Comparison of ENCODE assay signal across 22 mouse cellular contexts in the genomic region with DNA sequence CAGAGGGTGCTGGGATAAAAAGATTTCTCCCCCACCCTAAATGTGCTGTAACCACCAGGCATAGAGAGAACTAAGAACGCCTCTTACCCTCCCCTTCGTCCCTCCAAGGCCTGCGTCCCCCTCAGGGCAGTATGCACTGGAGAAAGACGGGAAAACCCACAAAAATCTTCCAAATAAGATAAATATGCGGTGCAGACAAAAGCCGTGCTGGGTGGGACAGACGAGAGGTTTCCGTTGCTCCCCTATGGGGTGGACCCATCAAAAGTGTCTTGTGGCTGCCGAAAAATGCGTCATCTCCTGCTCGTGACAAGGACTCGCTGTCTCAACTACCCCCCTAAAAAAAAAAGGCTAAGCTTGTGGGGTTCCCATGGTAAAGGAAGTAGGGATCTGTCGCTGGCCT. TPM values are rescaled to one million over a fixed set of nuclear protein-coding genes. Genes with fewer than 3 reads are reported as not detected.
DNase-seq lines count a peak whose midpoint lies in the region; ATAC-seq and TF ChIP-seq lines count a peak whose summit lies in the region.
"Had no signal": no experiment of that assay in that cellular context is flagged by ENCODE, and none has a peak within 500 bp of the region (broad histone marks: within the 10 kb centered on the region; RNA-seq: fewer than 3 reads in every experiment).

No protein-coding gene starts in this region.

- no peak for DNase-seq in forebrain, embryonic 10.5 days (ENCODE audit: extremely low spot score, low spot score)
- DNase-seq in forebrain, postnatal 0 days: no peak
- DNase-seq in CH12.LX (ENCODE audit: extremely low read depth): no peak
- DNase-seq in hindbrain, embryonic 14.5 days (ENCODE audit: low spot score): no peak
- DNase-seq in gastrocnemius, postnatal 4 days (ENCODE audit: low spot score in 2 of 2): no peak
- no peak for DNase-seq in left cerebral cortex, postnatal 25 days (ENCODE audit: low spot score in 2 of 2)
- DNase-seq: adrenal gland, postnatal 10 days; cerebellum, adult 18-20 months; cerebellum, postnatal 14 days; gastrocnemius, postnatal 25 days; heart, adult 2 months; kidney, adult 11 months; kidney, postnatal 4 days; left cerebral cortex, postnatal 4 days; right cerebral cortex, postnatal 25 days; spleen, adult 18-20 months had no signal

- dilution Hi-C loops in CH12.LX (cut with MboI; ENCODE audit: extremely low pct_ligation_motif_present, extremely low pct_unique_long_range_greater_than_20kb, low sequenced_read_pairs): no loop called here

- H3K4me1 ChIP-seq in forebrain, embryonic 10.5 days: peaks cover 24% of the 10 kb centered on the region
- H3K4me1 ChIP-seq in forebrain, postnatal 0 days (ENCODE audit: insufficient read depth): no peaks in the 10 kb centered on the region
- H3K4me1 ChIP-seq in hindbrain, embryonic 12.5 days: peaks cover 15% of the 10 kb centered on the region
- no peaks in the 10 kb centered on the region; the same call in 1 of the 2 replicates for H3K4me1 ChIP-seq in hindbrain, embryonic 16.5 days (ENCODE audit: control insufficient read depth, insufficient read depth, low read depth, low read length)
- peaks cover 11 to 28% of the 10 kb centered on the region in 2 experiments for H3K4me1 ChIP-seq in CH12.LX (ENCODE audit: control insufficient read depth in 1 of 2, insufficient read depth in 2 of 2)
- H3K4me1 ChIP-seq in hindbrain, embryonic 14.5 days (replicated peaks; ENCODE audit: control insufficient read depth, insufficient read depth, low read length): 0 out of 2 replicates have a peak, but pooled peaks cover 3% of the 10 kb centered on the region

- no peaks in the 10 kb centered on the region for H3K9me3 ChIP-seq in forebrain, embryonic 10.5 days
- H3K9me3 ChIP-seq in forebrain, postnatal 0 days (ENCODE audit: low read length): no peaks in the 10 kb centered on the region
- no peaks in the 10 kb centered on the region for H3K9me3 ChIP-seq in hindbrain, embryonic 12.5 days (replicated peaks)
- no peaks in the 10 kb centered on the region for H3K9me3 ChIP-seq in hindbrain, embryonic 16.5 days (ENCODE audit: control insufficient read depth, low read length)
- peaks cover 12% of the 10 kb centered on the region for H3K9me3 ChIP-seq in CH12.LX (replicated peaks; ENCODE audit: low read length)
- no peaks in the 10 kb centered on the region for H3K9me3 ChIP-seq in hindbrain, embryonic 14.5 days (ENCODE audit: control insufficient read depth, low read length)

- 59% methylated on average over 13 of the region's 13 CpGs for WGBS in forebrain, embryonic 10.5 days
- WGBS in forebrain, postnatal 0 days: 62% methylated on average over 13 of the region's 13 CpGs
- WGBS in hindbrain, embryonic 12.5 days: 31% methylated on average over 13 of the region's 13 CpGs
- WGBS in hindbrain, embryonic 16.5 days: 30% methylated on average over 13 of the region's 13 CpGs
- 26% methylated on average over 13 of the region's 13 CpGs for WGBS in hindbrain, embryonic 14.5 days

- H3K4me3 ChIP-seq in forebrain, embryonic 10.5 days: no peak overlapping the region
- no peak overlapping the region for H3K4me3 ChIP-seq in forebrain, postnatal 0 days (ENCODE audit: low read depth, low read length)
- no peak overlapping the region for H3K4me3 ChIP-seq in hindbrain, embryonic 12.5 days
- H3K4me3 ChIP-seq in hindbrain, embryonic 16.5 days (ENCODE audit: low read length): no peak overlapping the region
- H3K4me3 ChIP-seq in CH12.LX (replicated peaks in 1 of 3; ENCODE audit: low read depth in 2 of 3, low read length in 2 of 3, poor library complexity in 1 of 3): no peak overlapping the region
- H3K4me3 ChIP-seq in hindbrain, embryonic 14.5 days (replicated peaks; ENCODE audit: low read length): no peak overlapping the region
- H3K4me3 ChIP-seq: heart, adult 2 months; left cerebral cortex, adult 2 months had no signal

- intact Hi-C loops in left cerebral cortex, postnatal 25 days (cut with DNase I): no loop called here

- ATAC-seq in forebrain, postnatal 0 days: no peak
- ATAC-seq in hindbrain, embryonic 12.5 days (ENCODE audit: low FRiP score): no peak; the same call in 1 of the 2 replicates
- no peak for ATAC-seq in hindbrain, embryonic 16.5 days
- no peak for ATAC-seq in hindbrain, embryonic 14.5 days (ENCODE audit: low FRiP score)
- ATAC-seq: lung, postnatal 0 days had no signal

- TF ChIP-seq RAD21 in CH12.LX (IDR thresholded peaks at IDR 0.05; ENCODE audit: low read depth, low read length): no peak

- no peaks in the 10 kb centered on the region for H3K36me3 ChIP-seq in forebrain, embryonic 10.5 days (replicated peaks)
- H3K36me3 ChIP-seq in forebrain, postnatal 0 days (ENCODE audit: insufficient read depth): no peaks in the 10 kb centered on the region
- no peaks in the 10 kb centered on the region for H3K36me3 ChIP-seq in hindbrain, embryonic 12.5 days
- H3K36me3 ChIP-seq in hindbrain, embryonic 16.5 days (ENCODE audit: control insufficient read depth, insufficient read depth, low read length): no peaks in the 10 kb centered on the region
- no peaks in the 10 kb centered on the region for H3K36me3 ChIP-seq in CH12.LX (replicated peaks in 1 of 2; ENCODE audit: control insufficient read depth in 1 of 2, insufficient read depth in 1 of 2, low read length in 1 of 2)
- no peaks in the 10 kb centered on the region for H3K36me3 ChIP-seq in hindbrain, embryonic 14.5 days (replicated peaks; ENCODE audit: control insufficient read depth, insufficient read depth)

- no peak overlapping the region for H3K9ac ChIP-seq in forebrain, postnatal 0 days
- peak overlapping the region; percentile 38; the same call in 1 of the 2 replicates for H3K9ac ChIP-seq in hindbrain, embryonic 12.5 days
- H3K9ac ChIP-seq in hindbrain, embryonic 16.5 days (ENCODE audit: low read depth, low read length): no peak overlapping the region
- no peak overlapping the region for H3K9ac ChIP-seq in CH12.LX (ENCODE audit: insufficient read depth, low read depth)
- H3K9ac ChIP-seq in hindbrain, embryonic 14.5 days: 0 out of 2 replicates have a peak overlapping the region, but pooled peaks have one; percentile 25

- TF ChIP-seq POLR2A in CH12.LX (IDR thresholded peaks at IDR 0.05; ENCODE audit: low read depth, low read length): no peak

- no peak for TF ChIP-seq CTCF in forebrain, postnatal 0 days (IDR thresholded peaks at IDR 0.05; ENCODE audit: low read depth)
- TF ChIP-seq CTCF in CH12.LX (conservative IDR thresholded peaks at IDR 0.05 in 1 of 2, IDR thresholded peaks at IDR 0.05 in 1 of 2; ENCODE audit: low read depth in 2 of 2, low read length in 2 of 2): no peak

- peaks cover 7% of the 10 kb centered on the region; the same call in 1 of the 2 replicates for H3K27me3 ChIP-seq in forebrain, embryonic 10.5 days (ENCODE audit: poor library complexity, severe bottlenecking)
- H3K27me3 ChIP-seq in forebrain, postnatal 0 days (ENCODE audit: insufficient read depth, low read length): no peaks in the 10 kb centered on the region
- no peaks in the 10 kb centered on the region for H3K27me3 ChIP-seq in hindbrain, embryonic 12.5 days
- no peaks in the 10 kb centered on the region for H3K27me3 ChIP-seq in hindbrain, embryonic 16.5 days (replicated peaks; ENCODE audit: control insufficient read depth, insufficient read depth, low read length)
- peaks cover 54% of the 10 kb centered on the region for H3K27me3 ChIP-seq in CH12.LX (replicated peaks)
- no peaks in the 10 kb centered on the region for H3K27me3 ChIP-seq in hindbrain, embryonic 14.5 days (ENCODE audit: control insufficient read depth, insufficient read depth, low read length)

- no peak overlapping the region for H3K4me2 ChIP-seq in forebrain, postnatal 0 days (ENCODE audit: low read depth)
- H3K4me2 ChIP-seq in hindbrain, embryonic 12.5 days (replicated peaks): peak overlapping the region; percentile 30; the same call in 1 of the 2 replicates
- no peak overlapping the region for H3K4me2 ChIP-seq in hindbrain, embryonic 16.5 days (ENCODE audit: low read length)
- no peak overlapping the region for H3K4me2 ChIP-seq in CH12.LX (ENCODE audit: insufficient read depth, low read depth, poor library complexity, severe bottlenecking)
- H3K4me2 ChIP-seq in hindbrain, embryonic 14.5 days (replicated peaks): no peak overlapping the region

- TF ChIP-seq EP300 in CH12.LX (IDR thresholded peaks at IDR 0.05; ENCODE audit: low read length): no peak

- in situ Hi-C loops in CH12.LX (cut with MboI; ENCODE audit: low pct_ligation_motif_present, low pct_unique_long_range_greater_than_20kb, low sequenced_read_pairs): no loop called here

- peak overlapping the region; percentile 81 for H3K27ac ChIP-seq in forebrain, embryonic 10.5 days
- no peak overlapping the region for H3K27ac ChIP-seq in forebrain, postnatal 0 days (ENCODE audit: low read depth, low read length)
- H3K27ac ChIP-seq in hindbrain, embryonic 12.5 days: no peak overlapping the region
- no peak overlapping the region for H3K27ac ChIP-seq in hindbrain, embryonic 16.5 days (ENCODE audit: low read depth, low read length)
- H3K27ac ChIP-seq in CH12.LX (ENCODE audit: insufficient read depth, low read depth): no peak overlapping the region
- H3K27ac ChIP-seq in hindbrain, embryonic 14.5 days: no peak overlapping the region
- H3K27ac ChIP-seq: heart, adult 2 months; left cerebral cortex, adult 2 months; macrophage had no signal

- H3K79me2 ChIP-seq in CH12.LX (replicated peaks; ENCODE audit: control insufficient read depth, extremely low read depth, insufficient read depth, poor library complexity, severe bottlenecking): no peaks in the 10 kb centered on the region

RNA-seq across cellular contexts. Expression of a gene that starts 19.0 kb away (rescaled TPM):
- 11.5 and 13.9 TPM in 2 replicates for polyA plus RNA-seq in forebrain, embryonic 10.5 days (2016; fragmentation: Nextera tagmentation; extraction: Ambion mirVana)
- 16.3 and 16.7 TPM in 2 replicates for total RNA-seq in forebrain, postnatal 0 days (2014; rRNA removed)
- 3.1 and 3.2 TPM in 2 replicates for polyA plus RNA-seq in forebrain, postnatal 0 days (2015; fragmentation: Nextera tagmentation; extraction: Ambion mirVana)
- 11.1 and 12.4 TPM in 2 replicates for polyA plus RNA-seq in hindbrain, embryonic 12.5 days (2016; fragmentation: Nextera tagmentation; extraction: Ambion mirVana)
- 3.0 and 3.6 TPM in 2 replicates for polyA plus RNA-seq in hindbrain, embryonic 16.5 days (2015; fragmentation: Nextera tagmentation; extraction: Ambion mirVana)
- 0.08 and 0.50 TPM in 2 replicates for total RNA-seq in CH12.LX (2012; rRNA removed)
- not detected in 2 replicates for total RNA-seq in CH12.LX (2014; rRNA removed)
- 0.10 and 0.19 TPM in 2 replicates for polyA plus RNA-seq in CH12.LX (2012; ENCODE audit: insufficient read length, low read depth)
- polyA plus RNA-seq in hindbrain, embryonic 14.5 days (2014; fragmentation: Nextera tagmentation; extraction: Ambion mirVana): 4.7 and 6.6 TPM in 2 replicates
- 1 to 10 TPM; 1.6 to 2.4 TPM for total RNA-seq in gastrocnemius, postnatal 4 days (2021)
- total RNA-seq in left cerebral cortex, postnatal 25 days (2021): 1 to 10 TPM; 1.1 to 5.5 TPM
- total RNA-seq: liver, adult 2 months had no signal

RNA-seq across cellular contexts. Expression of a gene that starts 42.5 kb away (rescaled TPM):
- 0.68 and 0.85 TPM in 2 replicates for polyA plus RNA-seq in forebrain, embryonic 10.5 days (2016; fragmentation: Nextera tagmentation; extraction: Ambion mirVana)
- 4.3 and 7.2 TPM in 2 replicates for total RNA-seq in forebrain, postnatal 0 days (2014; rRNA removed)
- polyA plus RNA-seq in forebrain, postnatal 0 days (2015; fragmentation: Nextera tagmentation; extraction: Ambion mirVana): 1.7 and 2.9 TPM in 2 replicates
- 1.9 and 2.6 TPM in 2 replicates for polyA plus RNA-seq in hindbrain, embryonic 12.5 days (2016; fragmentation: Nextera tagmentation; extraction: Ambion mirVana)
- polyA plus RNA-seq in hindbrain, embryonic 16.5 days (2015; fragmentation: Nextera tagmentation; extraction: Ambion mirVana): 1.4 and 1.6 TPM in 2 replicates
- not detected in 2 replicates for total RNA-seq in CH12.LX (2012; rRNA removed)
- not detected in 2 replicates for total RNA-seq in CH12.LX (2014; rRNA removed)
- polyA plus RNA-seq in CH12.LX (2012; ENCODE audit: insufficient read length, low read depth): not detected in 2 replicates
- polyA plus RNA-seq in hindbrain, embryonic 14.5 days (2014; fragmentation: Nextera tagmentation; extraction: Ambion mirVana): 0.94 and 1.6 TPM in 2 replicates
- total RNA-seq in gastrocnemius, postnatal 4 days (2021): under 1 TPM; 0.70 to 0.93 TPM
- under 1 TPM; 0.80 to 0.99 TPM for total RNA-seq in left cerebral cortex, postnatal 25 days (2021)
- total RNA-seq: gastrocnemius, postnatal 25 days; heart, adult 2 months; liver, adult 2 months had no signal
- polyA plus RNA-seq: liver, adult 2 months; macrophage had no signal

RNA-seq across cellular contexts. Expression of a gene that starts 54.0 kb away (rescaled TPM):
- 32.6 and 35.6 TPM in 2 replicates for polyA plus RNA-seq in forebrain, embryonic 10.5 days (2016; fragmentation: Nextera tagmentation; extraction: Ambion mirVana)
- total RNA-seq in forebrain, postnatal 0 days (2014; rRNA removed): 57.7 and 72.4 TPM in 2 replicates
- 36.5 and 41.1 TPM in 2 replicates for polyA plus RNA-seq in forebrain, postnatal 0 days (2015; fragmentation: Nextera tagmentation; extraction: Ambion mirVana)
- polyA plus RNA-seq in hindbrain, embryonic 12.5 days (2016; fragmentation: Nextera tagmentation; extraction: Ambion mirVana): 50.0 and 50.6 TPM in 2 replicates
- 43.0 and 44.6 TPM in 2 replicates for polyA plus RNA-seq in hindbrain, embryonic 16.5 days (2015; fragmentation: Nextera tagmentation; extraction: Ambion mirVana)
- total RNA-seq in CH12.LX (2012; rRNA removed): 7.6 and 14.7 TPM in 2 replicates
- 2.5 and 3.7 TPM in 2 replicates for total RNA-seq in CH12.LX (2014; rRNA removed)
- 10.1 and 12.5 TPM in 2 replicates for polyA plus RNA-seq in CH12.LX (2012; ENCODE audit: insufficient read length, low read depth)
- 40.9 and 41.3 TPM in 2 replicates for polyA plus RNA-seq in hindbrain, embryonic 14.5 days (2014; fragmentation: Nextera tagmentation; extraction: Ambion mirVana)
- 10 to 100 TPM; 31.7 to 38.2 TPM for total RNA-seq in gastrocnemius, postnatal 4 days (2021)
- 100 to 1,000 TPM; 110 to 113 TPM for total RNA-seq in left cerebral cortex, postnatal 25 days (2021)

Comparison
In these comparisons a context has a peak if more than half of its experiments do, and no peak if none do; other contexts are left out.
1. H3K9ac ChIP-seq: peak in hindbrain, embryonic 12.5 days (single experiment) and hindbrain, embryonic 14.5 days (single experiment); none in forebrain, postnatal 0 days (single experiment), hindbrain, embryonic 16.5 days (single experiment) and CH12.LX (single experiment).